Mouse (Mus musculus) urinary bladder, postnatal 36 days (tissue): ENCODE measurements around the gene Vav2.
A peak's percentile ranks its signal among the peaks of the same experiment; 100 is the strongest.

Experiments
- DNase-seq, 2 experiments: peaks; one replicate each; pipeline ENCODE4 v3.0.0; 2022; ENCODE audit warnings: low spot score in 2 of 2, mixed read lengths in 1 of 2

Gene Vav2

GRCm38 (mm10) chr2:27441767-27442707 is 15.2 kb upstream of the Vav2 start, which contains the start of gene Brd3os:
Gene Brd3os (plus strand): TSS chr2:27442324.
- DNase-seq: peak; percentile 86 to 93

- no peak for DNase-seq
Observed at GRCm38 (mm10) chr2:27438281-27438680, 11.4 kb upstream of the Vav2 start.

GRCm38 (mm10) chr2:27437876-27438275 is 11.0 kb upstream of the Vav2 start:
- DNase-seq: no peak

- no peak for DNase-seq
Observed at GRCm38 (mm10) chr2:27432599-27432998, 5.8 kb upstream of the Vav2 start.

GRCm38 (mm10) chr2:27430621-27431020 is 3.8 kb upstream of the Vav2 start:
- DNase-seq: no peak

- DNase-seq: peak in 1 of 2 experiments; percentile 84
Observed at GRCm38 (mm10) chr2:27428071-27428470, 1.2 kb upstream of the Vav2 start.

GRCm38 (mm10) chr2:27426406-27426854 is 403 bp downstream of the Vav2 start:
- DNase-seq: peak in 1 of 2 experiments; percentile 52

GRCm38 (mm10) chr2:27425751-27426405 is 955 bp downstream of the Vav2 start:
- DNase-seq: no peak

- DNase-seq: no peak
Observed at GRCm38 (mm10) chr2:27425161-27425611, 1.6 kb downstream of the Vav2 start.

GRCm38 (mm10) chr2:27423596-27423995 is 3.2 kb downstream of the Vav2 start:
- DNase-seq: no peak

- DNase-seq: no peak
Observed at GRCm38 (mm10) chr2:27421293-27422068, 5.4 kb downstream of the Vav2 start.

GRCm38 (mm10) chr2:27418577-27419070 is 8.2 kb downstream of the Vav2 start:
- DNase-seq: peak in 1 of 2 experiments; percentile 65

GRCm38 (mm10) chr2:27417648-27418153 is 9.1 kb downstream of the Vav2 start:
- no peak for DNase-seq

GRCm38 (mm10) chr2:27416425-27416824 is 10.4 kb downstream of the Vav2 start:
- DNase-seq: peak; percentile 61 to 73

GRCm38 (mm10) chr2:27415060-27415783 is 11.6 kb downstream of the Vav2 start:
- no peak for DNase-seq

- DNase-seq: no peak
Observed at GRCm38 (mm10) chr2:27413936-27414657, 12.7 kb downstream of the Vav2 start.

- no peak for DNase-seq
Observed at GRCm38 (mm10) chr2:27413582-27413935, 13.3 kb downstream of the Vav2 start.

GRCm38 (mm10) chr2:27412245-27412800 is 14.5 kb downstream of the Vav2 start:
- no peak for DNase-seq

GRCm38 (mm10) chr2:27411688-27412174 is 15.1 kb downstream of the Vav2 start:
- no peak for DNase-seq
